Mouse (Mus musculus): ENCODE measurements at regions not wholly inside any gene's neighbourhood (a gene's known extent, or its start where the extent isn't known, plus 50 kb on each side); places are given as distances from the start of the nearest gene placed in this dataset.
A peak's percentile ranks its signal among the peaks of the same experiment; 100 is the strongest.

GRCm38 (mm10) chr14:23237376-23237775 is 776.9 kb downstream of the Kcnma1 start:
- no peak for DNase-seq

GRCm38 (mm10) chr14:23198676-23199075 is 815.6 kb downstream of the Kcnma1 start:
- DNase-seq = no peak

GRCm38 (mm10) chr14:23194569-23195529 is 819.4 kb downstream of the Kcnma1 start:
- no peak for DNase-seq

- DNase-seq = no peak
Observed at GRCm38 (mm10) chr14:23192566-23192965, 821.7 kb downstream of the Kcnma1 start.

DNA sequence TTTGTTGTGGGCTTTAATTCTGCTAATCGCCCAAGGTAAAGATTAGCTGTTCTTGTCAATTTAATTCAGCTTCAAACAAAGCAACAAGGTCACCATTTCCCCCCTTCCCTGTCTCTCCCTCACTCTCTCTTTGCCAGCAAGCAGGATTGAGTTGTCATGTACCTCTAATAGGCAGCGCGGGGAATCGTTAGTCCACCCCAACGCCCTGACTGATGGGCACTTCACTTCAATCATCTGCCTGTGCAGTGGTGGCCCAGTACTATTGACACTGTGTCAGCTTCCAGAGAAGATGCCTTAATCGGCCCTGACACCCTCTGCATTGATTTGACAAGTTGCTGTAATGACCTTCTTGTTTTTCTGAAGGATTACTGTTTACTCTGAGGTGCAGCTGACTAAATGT is 828.9 kb downstream of the Kcnma1 start:
- DNase-seq = no peak

DNA sequence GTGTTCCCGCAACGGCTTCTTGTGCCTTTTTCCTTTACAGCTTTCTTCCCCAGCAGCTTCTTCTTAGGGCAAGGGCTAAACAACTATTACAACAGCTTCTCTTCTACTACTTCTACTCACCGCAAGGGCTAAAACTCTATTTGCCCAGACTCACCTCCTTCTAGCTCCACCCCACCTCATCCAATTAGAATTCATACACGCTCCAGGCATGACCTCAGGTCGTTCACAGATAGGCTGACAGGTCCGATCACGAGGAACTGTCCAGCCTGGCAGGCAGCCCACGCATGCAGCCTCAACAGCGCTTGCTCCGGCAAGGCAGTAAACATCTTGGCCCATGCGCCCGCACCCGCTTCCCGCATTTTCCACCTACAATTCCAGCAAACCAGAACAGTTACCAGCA is 844.9 kb downstream of the Kcnma1 start:
- DNase-seq = no peak

DNA sequence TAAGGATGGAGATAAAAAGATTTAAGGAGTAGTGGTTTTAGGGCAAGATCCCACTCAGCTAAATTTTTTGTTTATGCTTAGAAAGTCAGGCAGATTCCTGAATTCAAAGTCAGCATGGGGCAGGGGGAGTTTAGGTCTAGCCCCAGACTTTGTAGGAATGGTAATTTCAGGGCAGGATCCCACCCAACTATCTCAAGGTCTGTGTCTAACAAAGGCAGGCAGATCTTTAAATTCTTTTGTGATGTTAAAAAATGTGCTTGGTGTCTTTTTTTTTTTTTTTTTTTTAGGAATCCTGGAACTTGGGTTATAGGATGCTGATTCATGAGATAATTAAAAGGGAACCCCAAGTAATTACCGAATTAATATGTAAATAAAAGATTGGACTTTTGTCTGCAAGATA is 853.7 kb downstream of the Kcnma1 start:
- no peak for DNase-seq

- DNase-seq = no peak
Observed at GRCm38 (mm10) chr14:23150431-23150830, 863.9 kb downstream of the Kcnma1 start.

- no peak for DNase-seq
Observed at GRCm38 (mm10) chr14:23146981-23147380, 867.3 kb downstream of the Kcnma1 start.

DNA sequence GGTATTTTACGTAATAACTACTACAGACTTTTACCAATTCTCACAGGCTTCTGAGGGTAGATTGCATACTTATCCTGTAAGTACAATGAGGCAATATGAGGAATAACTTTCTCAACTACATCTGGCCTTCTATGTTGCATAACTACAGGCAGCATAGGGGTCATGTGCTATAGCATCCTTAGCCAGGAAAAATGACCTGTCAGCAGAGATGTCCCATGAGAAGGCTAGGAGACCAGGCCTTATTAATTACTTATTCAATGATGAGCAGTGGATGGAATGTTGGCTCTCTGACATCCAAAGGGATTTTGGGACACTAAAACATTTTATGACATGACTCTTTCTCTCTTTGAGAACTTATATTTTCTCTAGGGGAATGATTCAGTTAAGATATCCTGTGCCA is 873.9 kb downstream of the Kcnma1 start:
- DNase-seq = no peak

DNA sequence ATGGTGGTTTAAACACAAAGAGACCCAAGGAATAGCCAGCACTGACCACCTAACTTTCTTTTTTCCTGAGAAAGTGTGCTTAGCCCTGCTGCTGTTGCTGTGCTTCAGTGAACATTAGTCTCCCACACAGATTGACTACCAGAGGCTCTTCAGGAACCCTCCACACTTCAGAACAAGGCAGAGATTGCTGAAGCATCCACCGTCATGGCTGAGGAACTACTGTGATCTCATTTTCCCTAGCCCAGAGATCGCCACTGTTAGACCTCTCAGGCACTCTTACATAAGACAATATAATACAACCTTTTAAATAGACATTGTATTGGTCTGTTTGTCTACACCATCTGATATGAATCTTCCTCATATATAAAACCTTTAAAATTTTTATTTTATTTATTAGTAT is 879.6 kb downstream of the Kcnma1 start:
- DNase-seq = no peak

DNA sequence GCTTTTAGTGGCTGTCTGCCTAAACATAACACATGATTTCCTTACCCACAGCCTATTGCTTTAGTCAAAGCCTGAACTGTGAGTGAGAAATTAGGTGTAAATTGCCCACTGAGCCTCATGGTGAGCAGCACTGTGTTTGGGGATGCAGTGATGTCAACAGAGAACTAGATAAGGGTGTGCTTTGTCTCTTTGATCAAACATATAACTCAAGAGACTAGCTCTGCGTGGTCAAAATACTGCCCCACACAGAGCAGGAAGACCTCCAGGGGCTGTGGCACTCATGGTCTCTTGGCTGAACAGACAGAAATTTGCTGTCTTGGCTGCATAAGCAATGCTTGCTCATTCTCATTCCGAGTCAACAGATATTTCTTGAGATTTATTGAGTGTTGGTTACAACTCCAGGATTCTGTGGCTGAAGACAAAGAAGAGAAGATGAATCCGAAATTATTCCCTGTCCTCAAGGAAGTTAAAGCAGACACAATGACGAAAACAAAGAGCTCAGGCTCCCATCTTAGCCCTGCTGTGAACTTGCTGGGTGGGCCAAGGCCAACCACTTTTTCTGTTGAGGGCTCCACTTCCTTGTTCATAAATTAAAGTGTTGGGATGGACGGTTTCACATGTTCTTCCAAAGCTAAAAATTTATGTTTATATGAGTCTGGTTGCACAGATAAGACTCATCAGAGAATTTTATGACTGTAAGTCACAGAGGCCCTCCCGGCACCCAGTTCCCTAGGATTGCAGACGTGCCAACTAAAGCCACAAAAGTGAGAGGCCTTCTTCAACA is 882.4 kb downstream of the Kcnma1 start:
- DNase-seq = no peak

DNA sequence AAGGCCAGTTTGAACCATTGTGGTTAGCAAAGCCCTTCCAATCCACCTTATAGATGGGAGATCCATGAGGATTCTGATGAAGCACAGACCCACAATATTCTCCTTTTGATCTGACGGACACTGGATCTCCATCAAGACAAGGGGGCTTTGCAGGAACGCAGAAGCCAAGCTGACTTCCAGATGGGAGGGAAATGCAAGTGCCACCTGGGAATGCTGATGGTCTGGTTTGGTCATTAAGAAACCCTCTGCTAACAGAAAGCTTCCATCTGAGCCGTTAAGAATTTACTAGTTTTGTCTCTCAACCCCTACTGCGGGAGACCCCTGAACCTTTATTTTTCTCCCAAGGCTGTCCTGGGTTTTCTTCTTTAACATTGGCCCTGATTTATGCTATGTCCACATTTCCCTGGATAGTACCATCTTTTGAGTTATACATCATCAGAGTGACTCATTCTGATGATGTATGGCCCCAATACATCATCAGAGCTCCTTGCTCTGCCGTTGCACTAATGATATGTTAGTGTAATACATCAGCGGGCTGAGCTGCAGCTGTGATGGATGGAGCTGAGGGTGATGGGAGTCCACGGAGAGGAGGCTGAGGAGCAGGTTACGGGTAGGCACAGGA is 898.3 kb downstream of the Kcnma1 start:
- DNase-seq = no peak

GRCm38 (mm10) chr14:23114910-23115309 is 899.4 kb downstream of the Kcnma1 start:
- DNase-seq = no peak

- no peak for DNase-seq
Observed at GRCm38 (mm10) chr14:23114456-23114855, 899.8 kb downstream of the Kcnma1 start.

- DNase-seq = no peak
Observed at GRCm38 (mm10) chr14:23112369-23112768, 901.9 kb downstream of the Kcnma1 start.

DNA sequence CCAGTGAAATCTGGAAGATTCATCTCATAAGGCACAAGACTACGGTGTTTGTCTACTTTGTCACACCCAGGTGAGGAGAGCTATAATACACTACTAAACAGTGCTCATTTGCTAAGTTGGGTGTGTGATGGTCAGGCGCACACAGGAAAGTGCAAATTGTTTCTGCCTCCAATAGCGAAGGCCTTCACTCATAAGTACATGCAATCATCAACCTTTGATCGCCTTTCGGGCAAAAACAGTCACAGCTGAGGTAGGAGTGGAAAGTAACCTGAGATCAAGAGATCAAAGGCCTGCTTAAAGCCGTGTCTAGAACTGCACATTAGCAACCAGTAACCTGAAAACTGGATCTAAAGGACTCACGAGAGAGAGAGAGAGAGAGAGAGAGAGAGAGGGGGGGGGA is 905.7 kb downstream of the Kcnma1 start:
- no peak for DNase-seq

DNA sequence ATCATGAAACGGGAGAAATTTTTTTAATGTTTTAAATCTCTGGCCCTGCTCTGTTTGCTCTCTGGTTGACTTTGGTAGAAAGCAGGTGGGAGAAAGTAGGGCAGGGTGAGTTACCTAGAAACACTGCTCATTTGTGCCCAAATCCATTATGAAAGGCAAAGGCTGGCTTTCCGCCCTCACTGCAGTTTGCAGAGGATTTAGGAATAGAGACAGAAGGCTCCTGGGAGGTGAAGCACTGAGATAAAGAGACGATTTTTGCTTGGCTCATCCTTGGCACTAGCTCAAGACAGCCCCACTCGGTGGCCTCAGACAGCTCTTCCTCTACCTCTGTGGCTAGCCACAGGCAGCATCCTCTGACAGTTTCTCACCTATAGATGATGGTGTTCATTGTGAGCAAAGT is 906.8 kb downstream of the Kcnma1 start:
- DNase-seq = peak; percentile 62 to 76
